Mouse (Mus musculus) neutrophil, adult 5-6 weeks (primary cell): ENCODE measurements around the gene Hoxa1. TPM values are rescaled to one million over a fixed set of nuclear protein-coding genes. Genes with fewer than 3 reads are reported as not detected.

Source experiments
- ATAC-seq: fragments of 151-379, 151-347 bp; 2 replicates; pipeline ENCODE4 v1.8.0; 2017; ENCODE audit warnings: mild to moderate bottlenecking, moderate TSS enrichment; ENCODE audit not compliant: insufficient number of reproducible peaks, poor library complexity, low FRiP score, severe bottlenecking; ENCODE audit errors: extremely low read depth
- total RNA-seq: library from RNA; stranded (forward); fragments of 200-1000 nt; gene quantifications from 2 replicates; pipeline ENCODE4 v1.2.3, GENCODE M21; 2017

Hoxa1 gene
- total RNA-seq, 1 experiment from 2014 or later: not detected

- ATAC-seq: no peak
Observed at GRCm38 (mm10) chr6:52190906-52191810, 33.0 kb upstream of the Hoxa1 start, which contains the start of gene Hoxa4. Hoxa4 (minus strand) TSS chr6:52191753.

- no peak for ATAC-seq
Observed at GRCm38 (mm10) chr6:52190410-52190809, 32.3 kb upstream of the Hoxa1 start.

GRCm38 (mm10) chr6:52189909-52190308 lies 31.8 kb upstream of the Hoxa1 start:
- ATAC-seq: no peak

GRCm38 (mm10) chr6:52189172-52189591 lies 31.1 kb upstream of the Hoxa1 start:
- no peak for ATAC-seq

GRCm38 (mm10) chr6:52186500-52186899 lies 28.4 kb upstream of the Hoxa1 start:
- ATAC-seq: no peak

GRCm38 (mm10) chr6:52185834-52186233 lies 27.7 kb upstream of the Hoxa1 start:
- ATAC-seq: no peak

- ATAC-seq: no peak
Observed at GRCm38 (mm10) chr6:52185222-52185621, 27.1 kb upstream of the Hoxa1 start.

- ATAC-seq: no peak
Observed at GRCm38 (mm10) chr6:52184668-52185067, 26.6 kb upstream of the Hoxa1 start.

- no peak for ATAC-seq
Observed at GRCm38 (mm10) chr6:52183311-52184080, 25.4 kb upstream of the Hoxa1 start.

GRCm38 (mm10) chr6:52182793-52183192 lies 24.7 kb upstream of the Hoxa1 start:
- ATAC-seq: no peak

GRCm38 (mm10) chr6:52182030-52182429 lies 23.9 kb upstream of the Hoxa1 start:
- no peak for ATAC-seq

GRCm38 (mm10) chr6:52180726-52181125 lies 22.6 kb upstream of the Hoxa1 start:
- ATAC-seq: no peak

- no peak for ATAC-seq
Observed at GRCm38 (mm10) chr6:52180213-52180710, 22.1 kb upstream of the Hoxa1 start.

GRCm38 (mm10) chr6:52179690-52180089 lies 21.6 kb upstream of the Hoxa1 start:
- ATAC-seq: no peak

GRCm38 (mm10) chr6:52178918-52179665 lies 21.0 kb upstream of the Hoxa1 start:
- no peak for ATAC-seq

- no peak for ATAC-seq
Observed at GRCm38 (mm10) chr6:52177806-52178205, 19.7 kb upstream of the Hoxa1 start.

- ATAC-seq: no peak
Observed at GRCm38 (mm10) chr6:52177061-52177735, 19.1 kb upstream of the Hoxa1 start, which contains the start of gene 5730596B20Rik. 5730596B20Rik (plus strand) TSS chr6:52177498.

GRCm38 (mm10) chr6:52176391-52176790 lies 18.3 kb upstream of the Hoxa1 start:
- no peak for ATAC-seq
